Mouse (Mus musculus) gastrocnemius, adult 8-10 months (tissue): ENCODE data around the gene Lexm. TPM values are rescaled to one million over a fixed set of nuclear protein-coding genes. Genes with fewer than 3 reads are reported as not detected.
A peak's percentile ranks its signal among the peaks of the same experiment; 100 is the strongest.

Experiments
- DNase-seq, 2 experiments: peaks; one replicate each; pipeline ENCODE4 v3.0.0; 2022; ENCODE audit warnings: low spot score in 2 of 2
- total RNA-seq, 4 experiments: library from RNA; stranded (reverse); gene quantifications; 2 replicates each; pipeline ENCODE4 v1.2.4; 2022

Lexm gene
- total RNA-seq, 4 experiments from 2014 or later, result not detected

DNA sequence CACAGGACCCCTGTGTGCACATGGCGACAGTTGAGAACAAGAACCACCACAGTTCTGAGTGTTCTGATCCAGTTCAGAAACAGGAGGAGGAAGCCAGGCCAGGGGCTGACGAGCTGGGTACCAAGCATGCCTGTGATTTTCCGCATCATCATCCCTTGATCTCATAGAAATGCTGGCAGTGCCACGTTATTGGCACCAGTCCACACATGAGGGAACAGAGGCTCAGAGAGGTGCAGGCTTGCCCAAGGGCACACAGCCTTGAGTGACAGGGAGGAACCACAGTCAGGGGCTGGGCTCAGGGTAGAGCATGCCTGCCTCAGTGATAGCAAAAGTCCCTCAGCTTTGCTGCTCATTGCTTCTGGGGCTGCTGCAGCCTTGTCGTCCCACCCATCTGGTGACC is 10.8 kb upstream of the Lexm start:
- no peak for DNase-seq

DNA sequence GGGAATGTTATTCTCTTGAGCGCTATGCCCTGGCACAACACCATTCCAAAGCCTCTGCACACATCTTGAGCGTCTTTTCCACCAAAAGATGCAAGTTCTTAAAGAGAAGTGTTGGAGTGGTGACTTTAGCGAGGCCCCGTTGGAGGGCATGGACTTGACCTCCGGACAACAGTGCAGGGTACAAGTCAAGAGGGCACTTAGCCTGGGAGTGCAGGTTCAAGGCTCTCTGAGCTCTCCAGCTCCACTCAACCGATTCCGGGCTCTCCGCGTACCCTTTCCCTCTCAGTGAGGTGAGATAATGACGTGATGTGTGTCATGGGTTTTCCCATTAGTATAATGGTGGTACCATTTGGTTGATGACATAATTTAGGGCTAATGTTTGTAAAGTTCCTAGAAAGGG is 7.2 kb upstream of the Lexm start:
- no peak for DNase-seq

DNA sequence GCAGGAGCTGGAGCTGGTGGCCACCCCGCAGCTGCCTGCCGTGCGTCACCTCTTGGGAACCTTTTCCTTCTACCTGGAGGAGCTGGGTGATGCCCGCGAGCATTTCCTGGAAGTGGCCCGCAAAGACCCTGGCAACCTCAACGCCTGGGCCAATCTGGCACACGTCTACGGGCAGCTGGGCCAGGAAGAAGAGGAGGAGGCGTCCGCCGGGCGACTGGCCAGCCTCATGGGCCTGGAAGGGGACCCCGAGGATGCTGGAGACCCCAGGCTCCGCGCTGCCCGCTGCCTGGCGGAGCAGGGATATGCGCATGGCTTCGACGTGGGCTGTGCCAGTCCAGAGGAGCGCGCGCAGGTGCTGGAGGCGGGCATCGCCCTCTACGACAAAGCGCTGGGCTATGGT is 5.7 kb upstream of the Lexm start:
- no peak for DNase-seq

DNA sequence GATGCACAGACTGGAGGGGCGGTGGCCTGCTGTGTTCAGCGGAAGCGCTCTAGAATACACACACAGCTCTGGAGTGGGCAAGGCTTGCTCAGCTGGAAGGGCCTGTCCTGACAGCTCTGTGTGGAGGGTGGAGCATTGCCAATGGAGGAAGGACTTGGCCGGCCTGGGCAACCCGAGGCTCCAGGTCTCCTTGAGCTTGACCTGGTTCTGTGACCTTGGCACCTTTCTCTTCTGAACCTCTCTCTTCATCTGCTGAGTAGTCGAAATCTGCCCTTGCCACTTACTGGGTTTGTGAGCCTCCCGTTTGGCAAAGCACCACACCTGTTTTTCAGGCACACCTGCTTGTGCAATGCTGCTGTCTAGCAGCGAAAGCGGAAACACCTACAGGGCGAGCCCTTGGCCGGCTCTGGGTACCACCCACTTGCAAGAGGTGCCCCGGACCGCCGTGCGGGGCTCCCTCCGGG is 5.0 kb upstream of the Lexm start, which contains the start of gene Ttc22:
TSS of gene Ttc22 (plus strand) at position 403 of the 464 bp plus-strand sequence.
- no peak for DNase-seq

DNA sequence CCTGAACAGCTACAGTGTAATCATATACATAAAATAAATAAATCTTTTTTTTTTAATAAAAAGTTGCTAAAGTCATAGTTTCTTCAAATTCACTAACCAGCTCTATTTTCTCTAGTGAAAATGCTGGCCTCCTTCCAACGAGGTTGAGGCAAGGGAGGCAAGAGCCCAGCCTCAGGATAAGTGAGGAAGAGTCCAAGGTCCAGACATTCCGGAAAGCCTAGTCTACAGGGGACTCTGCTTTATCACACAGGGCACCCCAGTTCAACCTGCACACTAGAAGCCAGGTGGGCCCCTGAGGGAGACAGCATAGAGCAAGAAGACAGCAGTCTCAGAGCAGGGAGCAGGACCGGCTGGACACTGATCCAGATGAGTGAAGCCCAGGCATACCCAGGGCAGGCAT is 4.4 kb upstream of the Lexm start:
- DNase-seq, result no peak

DNA sequence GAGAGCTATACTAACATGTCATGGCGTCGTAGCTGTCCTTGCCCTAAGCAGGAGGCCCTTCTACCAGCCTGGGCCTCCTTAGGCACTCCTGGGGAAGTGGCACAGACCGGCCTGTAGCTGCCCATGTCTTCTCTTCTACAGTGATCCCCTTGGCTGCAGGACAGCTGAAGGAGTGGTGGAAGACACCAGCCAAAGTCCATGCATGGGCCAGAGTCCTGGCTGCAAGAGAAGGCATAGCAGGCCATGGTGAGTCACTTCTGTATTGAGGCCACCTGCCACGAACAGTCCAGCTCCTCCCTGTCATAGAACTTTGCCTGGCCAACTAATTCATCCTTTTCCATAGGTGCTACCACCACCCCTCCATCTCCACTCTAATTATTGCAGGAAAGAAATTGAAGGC is 1.9 kb upstream of the Lexm start:
- no peak for DNase-seq

DNA sequence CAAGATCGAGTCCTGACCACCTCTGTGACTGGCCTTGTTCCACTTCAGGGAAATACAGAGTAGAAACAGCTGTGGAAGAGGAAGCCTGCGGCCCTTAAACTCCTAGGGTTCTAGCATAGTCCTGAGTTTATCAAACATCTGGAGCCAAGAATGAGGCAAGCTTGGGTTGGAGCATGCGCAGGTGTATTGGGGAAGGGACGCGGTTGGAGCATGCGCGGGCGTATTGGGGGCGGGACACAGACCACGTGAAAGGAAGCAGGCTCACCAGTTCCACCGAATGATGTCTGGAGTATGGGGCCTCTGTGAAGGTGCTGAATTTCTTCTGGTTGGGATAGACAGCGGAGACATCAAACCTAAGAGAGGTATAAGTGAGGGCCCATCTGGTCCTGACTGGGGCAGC is 1.4 kb downstream of the Lexm start:
- no peak for DNase-seq

DNA sequence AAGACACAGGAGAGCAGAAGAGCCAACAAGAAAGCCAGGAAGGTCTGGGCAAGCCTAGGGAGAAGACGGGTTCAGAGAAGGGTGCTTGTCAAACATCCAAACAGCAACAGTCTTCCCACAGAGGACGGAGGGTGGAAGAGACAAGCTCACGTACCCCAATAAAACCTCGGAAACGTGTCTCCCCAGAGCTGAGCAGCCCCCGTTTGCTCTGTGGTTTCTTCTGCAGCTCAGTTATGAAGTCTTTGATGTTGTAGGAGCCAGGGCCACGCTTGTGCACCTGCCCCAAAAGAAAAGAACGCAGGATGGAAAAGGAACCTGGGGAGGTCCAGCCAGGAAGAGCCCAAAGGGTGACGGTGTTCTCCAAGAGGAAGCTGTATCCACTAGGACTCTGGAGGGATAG is 2.2 kb downstream of the Lexm start:
- DNase-seq, result no peak

DNA sequence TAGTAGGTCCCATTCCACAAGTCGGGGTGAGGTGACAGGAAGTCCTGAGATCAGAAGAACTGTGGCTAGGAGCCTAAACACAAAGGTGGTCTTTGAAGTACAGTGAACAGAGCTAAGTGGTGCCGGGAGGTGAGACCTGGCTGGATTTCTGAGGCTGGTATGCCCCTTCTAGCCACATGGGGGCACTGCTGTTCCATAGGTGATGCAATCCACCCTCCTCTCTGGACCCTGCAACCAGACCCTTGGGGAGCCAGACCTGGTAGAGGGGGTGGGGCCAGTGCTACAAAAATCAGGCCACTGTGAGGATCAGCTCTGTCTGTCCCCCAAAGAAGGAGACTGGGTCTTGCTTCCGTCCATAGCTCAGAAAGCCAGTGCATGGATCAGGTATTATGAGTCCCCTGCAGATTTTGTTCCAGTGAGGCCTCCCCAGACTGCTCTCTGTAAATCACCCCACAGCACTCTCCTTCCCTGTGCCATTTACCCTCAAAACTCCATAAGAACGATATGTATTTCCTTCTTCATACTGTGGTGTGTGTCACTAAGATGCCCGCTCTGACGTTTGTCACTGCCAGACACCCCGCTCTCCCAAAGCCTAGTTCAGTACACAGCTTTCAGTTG is 2.8 kb downstream of the Lexm start:
- peak; percentile 33 to 36 for DNase-seq

DNA sequence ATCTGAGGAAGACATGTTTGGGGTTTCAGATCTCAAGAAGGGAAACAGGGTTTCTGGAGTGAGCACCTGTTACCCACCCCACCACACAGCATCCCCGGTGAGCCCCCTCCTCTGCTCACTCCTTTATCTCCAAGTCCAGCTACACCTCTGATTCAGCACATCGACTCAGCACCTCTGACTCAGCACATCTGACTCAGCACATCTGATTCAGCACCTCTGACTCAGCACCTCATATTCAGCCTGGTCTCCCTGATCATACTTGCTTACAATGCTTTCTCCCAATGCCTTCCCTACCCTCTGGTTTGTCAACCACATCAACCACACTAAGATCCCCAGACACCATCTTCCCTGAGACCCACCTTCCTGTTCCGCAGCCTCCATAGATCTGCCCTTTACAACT is 3.5 kb downstream of the Lexm start:
- DNase-seq, result no peak

DNA sequence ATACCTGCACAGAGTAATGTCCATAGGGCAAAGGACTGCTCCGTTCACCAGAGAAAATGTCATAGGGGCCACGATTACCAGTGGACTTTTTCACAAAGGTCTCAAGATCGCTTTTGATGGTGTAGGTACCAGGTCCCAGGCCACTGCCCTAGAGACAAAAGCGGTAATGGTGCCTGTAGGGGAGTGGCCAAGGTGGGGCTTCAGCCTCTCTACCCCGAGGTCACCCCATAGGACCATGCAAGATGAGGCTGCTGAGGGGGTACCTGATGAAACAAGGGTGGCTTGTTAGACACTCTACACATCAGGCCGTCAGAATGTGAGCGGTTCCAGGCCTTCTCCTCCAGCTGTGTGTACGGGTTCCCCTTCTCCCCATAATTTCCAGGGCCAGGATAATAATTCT is 3.9 kb downstream of the Lexm start:
- DNase-seq, result no peak

DNA sequence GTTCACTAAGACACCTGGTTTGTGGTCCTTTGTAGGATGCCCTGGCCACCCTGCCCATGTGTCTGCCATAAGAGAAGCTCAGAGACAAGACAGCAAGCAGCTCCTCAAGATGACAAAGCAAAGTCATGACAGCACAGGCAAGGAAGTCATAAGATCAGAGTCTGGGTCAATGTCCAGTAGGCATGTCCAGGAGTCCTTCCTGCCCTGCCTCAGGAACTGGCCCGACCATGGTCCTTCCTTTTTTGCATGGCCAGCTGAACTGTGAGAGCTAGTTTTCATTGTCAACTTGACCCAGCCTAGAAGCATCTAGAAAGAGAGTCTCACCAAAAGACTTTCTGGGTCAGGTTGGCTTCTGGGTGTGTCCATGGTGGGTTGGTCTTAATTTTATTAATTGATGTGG is 9.1 kb downstream of the Lexm start:
- DNase-seq, result no peak

DNA sequence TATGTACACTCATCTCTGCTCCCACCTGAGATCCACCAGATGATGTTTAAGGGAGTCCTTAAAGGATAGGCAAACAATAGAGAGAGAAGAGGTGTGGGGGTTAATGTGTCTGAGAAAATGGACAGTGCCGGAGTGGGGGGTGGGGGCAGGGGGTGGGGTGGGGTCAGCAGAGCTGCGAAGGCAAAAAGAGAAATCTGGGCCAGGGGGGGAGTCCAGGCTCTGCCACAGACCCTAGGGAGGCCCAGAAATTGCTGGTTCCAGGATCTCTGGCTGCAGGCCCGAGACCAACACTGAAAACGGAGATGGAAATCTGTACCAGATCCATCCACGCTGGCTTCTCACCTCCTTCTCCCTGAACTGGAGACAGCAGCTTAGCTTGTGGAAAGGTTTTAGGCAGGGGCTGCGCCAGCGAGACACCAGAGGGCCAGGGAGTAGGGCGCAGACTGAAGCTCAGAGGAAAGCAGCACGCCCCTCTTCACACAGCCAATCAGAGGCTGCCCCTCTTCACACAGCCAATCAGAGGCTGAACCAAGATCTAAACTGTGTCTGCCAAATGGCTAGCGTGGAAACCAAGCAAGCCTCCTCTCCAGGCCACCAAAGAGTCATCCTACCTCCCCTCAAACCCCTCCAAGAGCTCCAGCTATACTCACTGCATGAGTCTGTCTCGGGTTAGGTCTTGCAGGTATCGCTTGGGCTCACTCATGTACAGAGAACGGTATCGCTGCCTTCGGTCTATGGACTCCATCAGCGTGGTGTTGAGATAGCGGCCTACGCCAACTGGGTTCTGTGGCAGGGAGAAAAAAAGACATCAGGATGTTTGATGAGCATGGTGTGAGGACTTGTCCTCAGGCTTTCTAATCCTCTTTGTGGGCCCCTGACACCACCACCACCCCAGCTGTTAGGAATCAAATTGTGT is 10.1 kb downstream of the Lexm start:
- no peak for DNase-seq

DNA sequence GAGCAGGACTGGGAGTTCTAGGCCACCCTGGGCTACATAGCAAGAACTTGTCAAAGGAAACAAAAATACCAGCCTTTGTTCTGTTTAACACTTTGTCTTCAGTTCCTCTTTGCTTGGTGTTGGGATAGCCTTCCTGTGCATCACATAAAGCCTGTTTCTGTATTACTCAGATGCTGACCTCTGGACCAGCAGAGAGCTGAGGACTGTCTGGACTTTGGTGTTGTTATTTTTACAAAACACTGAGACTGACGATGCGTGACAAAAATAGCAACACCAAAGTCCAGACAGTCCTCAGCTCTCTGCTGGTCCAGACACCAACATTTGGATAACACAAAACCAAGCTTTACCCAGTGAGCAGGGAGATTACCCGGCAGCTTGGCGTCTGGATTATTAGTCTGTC is 16.3 kb downstream of the Lexm start:
- no peak for DNase-seq

DNA sequence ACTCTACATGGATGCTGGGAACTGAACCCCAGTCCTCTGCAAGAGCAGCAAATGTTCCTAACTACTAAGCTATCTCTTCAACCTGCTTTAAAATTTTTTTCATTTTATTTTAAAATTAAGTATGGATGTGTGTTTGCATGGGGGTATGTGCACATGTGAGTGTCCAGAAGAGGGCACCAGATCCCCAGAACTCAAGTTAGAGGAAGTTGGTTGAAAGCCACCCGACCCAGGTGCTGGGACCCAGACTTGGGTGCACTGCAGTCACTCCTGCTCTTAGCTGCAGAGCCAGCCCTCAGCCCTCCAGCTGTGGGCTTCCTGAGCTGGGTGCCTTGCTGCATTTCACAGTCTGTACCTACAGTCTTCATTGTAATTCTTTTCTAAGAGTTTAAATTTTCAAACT is 17.6 kb downstream of the Lexm start:
- DNase-seq, result no peak

DNA sequence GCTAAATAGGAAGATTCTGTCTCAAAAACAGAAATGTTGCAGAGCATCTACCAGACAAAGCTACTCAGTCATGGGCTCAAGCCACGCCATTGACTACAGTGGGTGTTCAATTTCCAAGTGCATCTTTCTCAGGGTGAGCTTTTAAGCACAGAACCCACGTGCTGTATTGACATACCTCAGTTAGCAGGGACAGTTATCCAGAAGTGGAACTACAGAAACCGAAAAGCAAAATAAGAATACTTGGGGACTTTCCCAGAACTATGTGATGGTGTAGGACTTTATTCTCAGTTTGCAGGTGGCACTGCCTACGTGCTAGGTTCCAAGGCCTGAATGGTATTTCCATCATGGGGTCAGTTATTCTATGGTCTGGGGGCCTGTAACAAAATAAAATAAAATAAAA is 19.3 kb downstream of the Lexm start:
- DNase-seq, result no peak

DNA sequence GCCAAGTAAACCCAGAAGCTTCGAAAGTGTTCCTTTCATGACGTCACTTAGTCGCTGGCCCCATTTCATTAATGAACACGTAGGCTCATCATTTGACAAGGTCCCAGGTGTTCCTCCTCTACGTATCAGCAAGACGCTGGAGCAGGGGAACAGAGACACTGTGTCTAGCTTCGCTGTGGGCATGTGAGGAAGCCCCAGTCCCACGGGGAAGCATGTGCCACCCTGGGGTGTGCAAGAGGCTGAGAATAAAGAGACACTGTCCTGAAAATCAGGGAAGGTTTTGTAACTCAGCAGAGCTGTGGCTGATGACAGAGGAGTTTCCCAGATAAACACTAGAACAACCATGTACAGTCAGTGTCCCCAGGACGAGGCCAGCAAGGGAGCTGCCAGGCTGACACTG is 20.0 kb downstream of the Lexm start:
- no peak for DNase-seq

DNA sequence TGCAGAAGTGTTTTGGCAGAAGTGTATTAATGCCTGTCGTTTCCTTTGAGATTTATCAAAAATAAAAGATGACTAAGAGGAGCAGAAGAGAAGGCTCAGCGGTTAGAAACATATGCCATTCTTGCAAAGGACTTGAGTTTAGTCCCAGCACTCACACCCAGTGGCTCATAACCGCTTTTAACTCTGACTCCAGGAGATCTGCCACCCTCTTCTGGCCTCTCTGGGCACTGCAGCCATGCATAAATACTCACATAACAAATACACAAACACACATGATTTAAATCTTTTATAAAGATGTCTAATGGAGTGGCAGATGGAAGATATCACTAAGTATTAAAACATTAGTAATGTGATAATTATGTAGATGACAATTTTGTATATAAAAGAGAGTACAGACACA is 20.8 kb downstream of the Lexm start:
- no peak for DNase-seq

DNA sequence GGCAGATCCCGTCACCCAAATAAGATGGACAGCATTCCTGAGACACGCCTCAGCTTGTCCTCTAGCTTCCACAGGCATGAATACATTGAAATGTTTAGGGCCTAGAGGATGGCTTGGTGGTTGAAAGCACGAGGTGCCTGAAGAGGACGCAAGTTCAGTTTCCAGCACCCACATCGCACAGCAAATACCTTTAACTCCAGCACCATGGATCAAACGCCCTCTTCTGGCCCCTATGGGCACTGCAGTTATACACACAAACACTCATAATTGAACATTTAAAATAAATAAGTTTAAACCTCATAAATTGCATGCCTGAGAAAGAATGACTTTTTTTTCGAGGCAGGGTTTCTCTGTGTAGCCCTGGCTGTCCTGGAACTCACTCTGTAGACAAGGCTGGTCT is 23.4 kb downstream of the Lexm start:
- DNase-seq, result no peak

DNA sequence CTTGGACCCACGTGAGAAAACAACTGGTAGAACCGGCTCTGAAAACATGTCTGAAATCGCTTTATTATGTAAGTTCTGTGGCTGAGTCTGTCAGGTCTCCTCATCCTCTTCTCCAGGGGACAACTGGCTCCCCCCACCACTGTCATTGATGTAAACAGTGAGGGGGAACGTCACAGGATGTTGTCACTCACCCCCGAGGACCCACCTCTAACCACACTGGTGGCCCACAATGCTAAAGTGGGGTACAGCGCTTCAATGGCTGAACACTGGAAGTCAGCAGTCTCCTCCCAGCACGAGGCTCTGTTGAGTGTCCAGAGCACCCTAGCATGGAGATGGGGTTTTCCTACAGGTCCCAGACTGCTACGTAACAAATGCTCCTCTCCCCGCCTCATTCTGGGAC is 26.2 kb downstream of the Lexm start:
- no peak for DNase-seq

DNA sequence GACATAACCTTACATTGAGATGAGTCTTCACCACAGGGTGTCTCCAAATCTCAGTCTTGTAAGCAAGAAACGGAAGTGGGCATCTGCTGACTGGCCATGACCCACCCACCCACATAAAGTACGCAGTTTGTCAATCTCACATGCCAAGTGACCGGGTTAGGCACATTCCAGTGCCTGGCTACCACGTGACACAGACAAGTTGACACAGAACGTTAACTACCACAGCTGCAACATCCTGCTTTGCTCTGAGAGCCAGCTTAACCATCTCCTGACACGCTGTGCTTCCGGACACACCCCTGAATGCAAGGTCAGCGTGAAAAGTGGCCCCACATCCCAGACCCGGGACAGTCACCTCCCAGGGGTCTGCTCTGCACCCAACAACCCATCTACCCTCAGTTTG is 26.9 kb downstream of the Lexm start:
- no peak for DNase-seq

DNA sequence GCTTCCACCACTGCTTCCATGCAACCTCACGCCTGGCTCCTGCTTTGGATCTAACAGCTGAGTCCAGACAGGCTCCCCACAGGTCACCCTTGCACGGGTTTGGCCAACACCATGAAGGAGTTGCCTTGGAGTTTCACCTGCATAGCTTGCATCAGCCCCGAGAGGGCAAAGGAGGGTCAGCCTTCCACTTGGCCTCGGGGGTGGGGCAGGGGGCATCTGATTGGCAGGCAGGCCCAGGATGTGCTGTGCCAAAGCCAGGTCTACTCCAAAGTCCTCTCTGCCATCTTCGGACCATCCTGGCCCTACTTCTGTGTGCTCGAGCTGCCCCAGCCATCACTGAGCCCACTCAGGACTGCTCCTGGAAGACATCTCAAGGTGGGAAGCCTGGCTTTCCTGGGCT is 30.0 kb downstream of the Lexm start:
- DNase-seq, result no peak

DNA sequence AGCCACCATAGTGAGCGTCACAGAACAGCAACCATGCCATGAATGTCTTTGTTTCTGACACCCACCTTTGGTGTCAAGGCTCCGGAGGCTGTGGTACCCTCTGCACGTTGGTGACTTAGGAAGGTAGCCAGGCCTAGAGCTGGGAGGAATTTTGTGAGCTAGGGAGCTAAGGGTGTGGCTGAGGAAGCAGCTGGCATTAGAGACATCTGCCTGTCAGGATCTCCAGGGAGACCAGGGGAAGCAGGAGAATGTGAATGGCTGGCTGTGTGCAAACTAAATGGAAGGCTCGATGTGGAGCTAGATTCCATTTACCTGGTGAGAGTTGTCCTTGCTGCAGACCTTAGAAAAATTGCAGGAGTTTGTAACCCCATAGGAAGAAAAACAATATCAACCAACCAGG is 32.4 kb downstream of the Lexm start:
- no peak for DNase-seq
